Mouse (Mus musculus) neural tube, embryonic 11.5 days (tissue): ENCODE data around the gene Zar1l. TPM values are rescaled to one million over a fixed set of nuclear protein-coding genes. Genes with fewer than 3 reads are reported as not detected.

Source experiments
- ATAC-seq: fragments of 200-750 bp; cut with Nextera tagmentation; 2 replicates; pipeline ENCODE4 v1.8.0; 2017; ENCODE audit warnings: moderate number of reproducible peaks, mild to moderate bottlenecking, moderate TSS enrichment, moderate library complexity; ENCODE audit not compliant: insufficient read depth, low FRiP score, low TSS enrichment
- DNase-seq: peaks from one replicate; pipeline ENCODE4 v3.0.0-alpha.2; 2015; ENCODE audit warnings: low spot score
- H3K27ac ChIP-seq: fragments of 300-500 bp; sonication (generic); 2 replicates; pipeline ENCODE4 v1.5.1; 2014; ENCODE audit warnings: low read depth, mild to moderate bottlenecking, low read length
- H3K27me3 ChIP-seq: fragments of 300-500 bp; sonication (generic); 2 replicates; pipeline ENCODE4 v1.6.1; 2014; ENCODE audit warnings: mild to moderate bottlenecking, low read length, mixed read lengths; ENCODE audit not compliant: control insufficient read depth, insufficient read depth
- H3K36me3 ChIP-seq: fragments of 300-500 bp; sonication (generic); 2 replicates; pipeline ENCODE4 v1.6.1; 2014; ENCODE audit warnings: mild to moderate bottlenecking, low read length, moderate library complexity, mixed read lengths; ENCODE audit not compliant: control insufficient read depth, insufficient read depth
- H3K4me1 ChIP-seq: fragments of 300-500 bp; sonication (generic); 2 replicates; pipeline ENCODE4 v1.6.1; 2014; ENCODE audit warnings: low read length, mixed read lengths; ENCODE audit not compliant: control insufficient read depth, insufficient read depth
- H3K4me2 ChIP-seq: fragments of 300-500 bp; sonication (generic); 2 replicates; pipeline ENCODE4 v1.6.1; 2014; ENCODE audit warnings: low read depth, mild to moderate bottlenecking, moderate library complexity
- H3K4me3 ChIP-seq: fragments of 300-500 bp; sonication (generic); 2 replicates; pipeline ENCODE4 v1.5.1; 2014; ENCODE audit warnings: low read depth, low read length
- H3K9ac ChIP-seq: fragments of 300-500 bp; sonication (generic); 2 replicates; pipeline ENCODE4 v1.6.1; 2014; ENCODE audit warnings: mild to moderate bottlenecking, low read length
- H3K9me3 ChIP-seq: fragments of 300-500 bp; sonication (generic); 2 replicates; pipeline ENCODE4 v1.6.1; 2016; ENCODE audit warnings: low read length; ENCODE audit not compliant: control insufficient read depth
- WGBS: fragments of 180-500 bp; shearing (Covaris S2); extraction: QIAGEN DNeasy Blood & Tissue Kit; methylation state at CpG from one replicate; pipeline ENCODE4 v1.1.7; 2014; 5-methylcytosine and 5-hydroxymethylcytosine counted together
- polyA plus RNA-seq: library from polyadenylated mRNA; unstranded; fragments of >200 nt; fragmentation: Nextera tagmentation; extraction: Ambion mirVana; gene quantifications from 2 replicates; pipeline ENCODE4 v1.2.1, GENCODE M21; 2014

The Zar1l gene
- not detected in 2 replicates for polyA plus RNA-seq

GRCm38 (mm10) chr5:150518064-150518463 lies at the start of gene Zar1l:
Gene Zar1l, minus strand, starts transcription at chr5:150518164.
- WGBS: 67% methylated on average over 4 of the region's 4 CpGs
- ATAC-seq: no peak

DNA sequence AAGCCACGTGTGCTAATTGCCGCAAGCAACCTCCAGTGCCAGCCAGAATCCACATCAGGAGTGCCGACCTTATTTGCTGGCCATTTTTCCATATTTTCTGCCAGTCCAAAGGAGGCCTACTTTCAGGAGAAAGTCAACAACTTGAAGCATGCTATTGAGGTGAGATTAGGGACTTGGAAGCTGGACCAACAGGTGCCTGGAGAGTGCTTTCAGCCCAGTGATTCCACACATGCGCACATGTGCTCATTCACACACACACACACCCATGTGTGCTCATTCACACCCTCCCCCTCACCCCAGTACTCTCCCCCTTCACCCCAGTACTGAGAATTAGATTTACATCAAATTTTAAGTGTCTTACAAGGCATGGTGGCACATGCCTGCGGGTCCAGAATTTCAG lies 49.0 kb upstream of the Zar1l start:
- Histone ChIP-seq H3K4me1 (no peaks in the 10 kb centered on the region), H3K4me2 (no peak overlapping the region), H3K9ac (no peak overlapping the region), H3K27me3 (no peaks in the 10 kb centered on the region), H3K9me3 (no peaks in the 10 kb centered on the region), H3K27ac (no peak overlapping the region), H3K4me3 (no peak overlapping the region), H3K36me3 (no peaks in the 10 kb centered on the region)
- DNase-seq (no peak), ATAC-seq (no peak)
- WGBS: 93% methylated on average over 5 of the region's 5 CpGs

More at GRCm38 (mm10) chr5:150518064-150518463, at the start of gene Zar1l:
- no peak for DNase-seq
- no peaks in the 10 kb centered on the region for H3K4me1 ChIP-seq
- no peak within 1 kb of the TSS for H3K27ac ChIP-seq
- no peak within 1 kb of the TSS for H3K4me2 ChIP-seq
- no peaks in the 10 kb centered on the region for H3K9me3 ChIP-seq
- H3K36me3 ChIP-seq: no peaks in the 10 kb centered on the region
- H3K27me3 ChIP-seq: no peaks in the 10 kb centered on the region
- no peak within 1 kb of the TSS for H3K4me3 ChIP-seq
- H3K9ac ChIP-seq: no peak within 1 kb of the TSS

DNA sequence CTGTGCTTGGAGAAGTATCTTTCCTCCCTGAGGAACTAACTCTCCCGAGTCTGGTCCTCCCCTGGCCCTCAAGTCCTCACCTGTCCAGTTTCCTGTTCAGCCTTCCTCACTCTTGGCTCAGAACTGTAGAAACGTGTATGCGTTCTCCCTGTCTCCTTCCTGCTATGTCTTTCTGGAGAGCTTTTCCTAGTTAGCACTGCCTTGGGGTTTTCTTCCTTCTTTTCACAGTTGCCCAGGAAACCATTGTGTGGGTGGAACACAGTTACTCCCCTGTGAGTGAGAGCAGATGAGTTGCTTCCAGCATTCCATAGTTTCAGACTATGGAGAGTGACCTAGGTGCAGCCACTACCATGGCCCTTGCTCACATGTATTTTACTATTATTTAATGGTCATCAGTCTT lies 48.3 kb upstream of the Zar1l start:
- DNase-seq (no peak), ATAC-seq (no peak)
- Histone ChIP-seq H3K36me3 (peaks cover 2% of the 10 kb centered on the region; the same call in 1 of the 2 replicates), H3K9me3 (no peaks in the 10 kb centered on the region), H3K4me3 (no peak overlapping the region), H3K4me2 (no peak overlapping the region), H3K9ac (no peak overlapping the region), H3K27me3 (no peaks in the 10 kb centered on the region), H3K27ac (no peak overlapping the region), H3K4me1 (no peaks in the 10 kb centered on the region)
- 77% methylated on average over 3 of the region's 3 CpGs for WGBS

DNA sequence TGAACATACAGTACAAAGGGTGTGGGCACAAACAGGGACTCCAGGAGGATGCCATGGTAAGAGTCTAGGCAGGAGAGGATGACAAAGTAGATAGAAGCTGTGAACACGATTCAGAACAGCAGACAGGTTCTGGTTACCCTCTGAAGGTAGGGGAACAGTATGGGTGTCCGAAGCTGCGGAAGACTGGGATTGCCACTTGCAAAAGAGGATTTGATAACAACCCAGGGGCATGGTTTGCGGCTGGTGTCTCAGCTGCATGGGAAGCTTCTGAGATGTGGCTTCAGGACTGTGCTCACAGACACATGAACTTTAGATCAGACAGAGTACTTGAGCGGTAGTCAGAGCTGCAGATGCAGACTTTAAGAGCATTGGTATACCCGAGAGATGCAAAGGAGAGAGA lies 46.5 kb upstream of the Zar1l start:
- Histone ChIP-seq H3K36me3 (peaks cover 4% of the 10 kb centered on the region; the same call in 1 of the 2 replicates), H3K27me3 (no peaks in the 10 kb centered on the region), H3K4me1 (no peaks in the 10 kb centered on the region), H3K9ac (no peak overlapping the region), H3K9me3 (no peaks in the 10 kb centered on the region), H3K27ac (no peak overlapping the region), H3K4me3 (no peak overlapping the region), H3K4me2 (no peak overlapping the region)
- ATAC-seq (no peak), DNase-seq (no peak)
- WGBS: 93% methylated on average over 6 of the region's 6 CpGs

DNA sequence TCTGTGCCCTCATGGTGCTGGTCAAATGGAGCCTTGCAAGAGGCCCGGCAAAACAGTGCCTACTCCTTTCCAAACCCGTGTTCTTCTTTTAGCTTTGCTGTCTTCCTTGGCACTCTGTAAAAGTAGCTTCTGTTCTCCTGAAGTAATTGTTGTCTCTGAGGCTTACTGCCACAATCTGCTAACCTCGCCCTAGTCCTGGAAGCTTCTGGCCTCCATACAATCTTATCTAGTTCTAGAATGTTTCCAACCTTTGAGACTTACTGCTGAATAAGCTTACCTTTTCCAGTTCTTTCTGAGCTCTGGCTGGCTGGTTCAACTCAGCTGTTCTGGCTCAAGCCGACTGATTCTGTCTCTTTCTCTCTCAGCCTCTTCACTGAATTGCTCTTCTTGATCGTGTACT lies 43.8 kb upstream of the Zar1l start:
- H3K4me1 ChIP-seq: no peaks in the 10 kb centered on the region
- no peak overlapping the region for H3K4me2 ChIP-seq
- no peaks in the 10 kb centered on the region for H3K9me3 ChIP-seq
- no peak for DNase-seq
- H3K27me3 ChIP-seq: no peaks in the 10 kb centered on the region
- no peak for ATAC-seq
- no peak overlapping the region for H3K9ac ChIP-seq
- peaks cover 4% of the 10 kb centered on the region; the same call in 1 of the 2 replicates for H3K36me3 ChIP-seq
- no peak overlapping the region for H3K27ac ChIP-seq
- 94% methylated on average over 5 of the region's 5 CpGs for WGBS
- H3K4me3 ChIP-seq: no peak overlapping the region

DNA sequence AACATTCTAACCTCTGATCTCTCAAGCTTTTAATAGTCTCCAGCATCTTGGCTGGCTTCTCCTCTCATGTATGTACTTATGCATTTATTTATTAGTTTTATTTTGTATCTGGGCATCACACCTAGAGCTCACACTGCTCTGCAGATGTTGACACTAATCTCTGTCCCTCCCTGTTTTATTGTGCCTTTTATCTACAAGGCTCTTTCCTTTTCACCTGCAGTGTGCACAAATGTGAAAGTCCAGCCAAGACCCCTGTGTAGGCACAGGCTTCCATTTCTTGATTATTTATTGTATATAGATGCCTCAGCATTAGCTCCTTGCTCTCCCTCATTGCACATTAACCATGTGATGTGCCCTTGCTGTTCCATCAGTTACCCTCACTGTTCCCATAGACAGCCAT lies 43.4 kb upstream of the Zar1l start:
- no peak overlapping the region for H3K9ac ChIP-seq
- H3K9me3 ChIP-seq: no peaks in the 10 kb centered on the region
- peaks cover 4% of the 10 kb centered on the region; the same call in 1 of the 2 replicates for H3K36me3 ChIP-seq
- H3K27me3 ChIP-seq: no peaks in the 10 kb centered on the region
- H3K4me3 ChIP-seq: no peak overlapping the region
- H3K4me2 ChIP-seq: no peak overlapping the region
- H3K27ac ChIP-seq: no peak overlapping the region
- H3K4me1 ChIP-seq: no peaks in the 10 kb centered on the region
- no peak for ATAC-seq
- no peak for DNase-seq

- Histone ChIP-seq H3K9me3 (no peaks in the 10 kb centered on the region), H3K27ac (no peak overlapping the region), H3K27me3 (no peaks in the 10 kb centered on the region), H3K4me3 (no peak overlapping the region), H3K4me2 (no peak overlapping the region), H3K9ac (no peak overlapping the region), H3K36me3 (peaks cover 4% of the 10 kb centered on the region; the same call in 1 of the 2 replicates), H3K4me1 (no peaks in the 10 kb centered on the region)
- DNase-seq: no peak
- ATAC-seq: no peak
- WGBS: 96% methylated on average over 5 of the region's 5 CpGs
Measured at GRCm38 (mm10) chr5:150560851-150561250, 42.9 kb upstream of the Zar1l start.

DNA sequence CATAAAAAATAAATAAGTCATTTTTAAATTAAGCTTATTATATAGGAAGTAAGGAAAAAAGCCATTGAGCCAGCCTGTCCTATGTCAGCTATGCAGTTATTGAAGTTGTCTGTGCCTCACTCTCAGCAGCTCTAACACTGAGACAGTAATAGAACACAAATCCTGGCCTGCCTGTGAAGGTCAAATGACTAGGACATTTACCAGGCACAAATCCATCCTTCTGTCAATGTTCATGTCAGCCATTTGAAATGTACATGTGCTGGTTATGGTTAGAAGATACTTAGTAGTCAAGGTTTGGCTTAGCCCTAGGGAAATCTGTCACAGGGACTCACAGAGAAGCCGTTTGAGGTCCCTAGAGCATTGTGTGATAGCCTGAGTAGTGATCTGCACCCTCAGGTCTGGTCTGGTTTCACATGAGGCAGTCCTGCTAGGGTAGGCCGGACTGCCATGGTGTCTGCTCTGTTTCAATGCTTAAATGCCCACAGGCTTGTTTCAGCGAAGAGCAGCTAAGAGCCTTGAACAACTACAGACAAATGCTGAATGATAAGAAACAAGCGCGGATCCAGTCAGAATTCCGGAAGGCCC lies 41.6 kb upstream of the Zar1l start:
- Histone ChIP-seq H3K36me3 (peaks cover 4% of the 10 kb centered on the region; the same call in 1 of the 2 replicates), H3K9me3 (no peaks in the 10 kb centered on the region), H3K4me3 (no peak overlapping the region), H3K4me2 (no peak overlapping the region), H3K4me1 (no peaks in the 10 kb centered on the region), H3K9ac (no peak overlapping the region), H3K27me3 (no peaks in the 10 kb centered on the region), H3K27ac (no peak overlapping the region)
- DNase-seq (no peak), ATAC-seq (no peak)
- 96% methylated on average over 6 of the region's 6 CpGs for WGBS

- Histone ChIP-seq H3K27ac (no peak overlapping the region), H3K4me1 (no peaks in the 10 kb centered on the region), H3K36me3 (peaks cover 2% of the 10 kb centered on the region; the same call in 1 of the 2 replicates), H3K9ac (no peak overlapping the region), H3K4me2 (no peak overlapping the region), H3K4me3 (no peak overlapping the region), H3K27me3 (no peaks in the 10 kb centered on the region), H3K9me3 (no peaks in the 10 kb centered on the region)
- no peak for DNase-seq
- no peak for ATAC-seq
- WGBS: 82% methylated on average over 3 of the region's 3 CpGs
Measured at GRCm38 (mm10) chr5:150551637-150552036, 33.7 kb upstream of the Zar1l start.
